Mouse (Mus musculus) intestine, postnatal 0 days (tissue): ENCODE data around the gene Hikeshi. TPM values are rescaled to one million over a fixed set of nuclear protein-coding genes. Genes with fewer than 3 reads are reported as not detected.

Experiments used
- ATAC-seq: fragments of 200-750 bp; cut with Nextera tagmentation; 2 replicates; pipeline ENCODE4 v1.8.0; 2017; ENCODE audit warnings: mild to moderate bottlenecking, moderate TSS enrichment, moderate library complexity
- H3K27ac ChIP-seq: fragments of 300-500 bp; sonication (generic); 2 replicates; pipeline ENCODE4 v1.5.1; 2014; ENCODE audit warnings: mild to moderate bottlenecking, low read depth, low read length, moderate library complexity
- H3K27me3 ChIP-seq: fragments of 300-500 bp; sonication (generic); replicated peaks from 2 replicates; pipeline ENCODE4 v1.6.1; 2014; ENCODE audit warnings: low read length, mixed read lengths; ENCODE audit not compliant: control insufficient read depth, insufficient read depth
- H3K36me3 ChIP-seq: fragments of 300-500 bp; sonication (generic); 2 replicates; pipeline ENCODE4 v1.6.1; 2014; ENCODE audit warnings: mild to moderate bottlenecking, moderate library complexity; ENCODE audit not compliant: control insufficient read depth, insufficient read depth
- H3K4me1 ChIP-seq: fragments of 300-500 bp; sonication (generic); replicated peaks from 2 replicates; pipeline ENCODE4 v1.6.1; 2014; ENCODE audit warnings: antibody characterized with exemption, low read length, mixed read lengths; ENCODE audit not compliant: control insufficient read depth, insufficient read depth
- H3K4me2 ChIP-seq: fragments of 300-500 bp; sonication (generic); replicated peaks from 2 replicates; pipeline ENCODE4 v1.6.1; 2014; ENCODE audit warnings: low read depth, mild to moderate bottlenecking, moderate library complexity
- H3K4me3 ChIP-seq: fragments of 300-500 bp; sonication (generic); 2 replicates; pipeline ENCODE4 v1.5.1; 2014; ENCODE audit warnings: low read depth, low read length
- H3K9ac ChIP-seq: fragments of 300-500 bp; sonication (generic); 2 replicates; pipeline ENCODE4 v1.6.1; 2014; ENCODE audit warnings: mild to moderate bottlenecking, low read depth, low read length
- H3K9me3 ChIP-seq: fragments of 300-500 bp; sonication (generic); 2 replicates; pipeline ENCODE4 v1.6.1; 2016; ENCODE audit warnings: mixed run types; ENCODE audit not compliant: control insufficient read depth
- CTCF ChIP-seq: sonication (generic); IDR thresholded peaks from 2 replicates; pipeline ENCODE4 v1.5.1; 2016; ENCODE audit warnings: low read depth, mild to moderate bottlenecking, control low read depth, antibody characterized with exemption, moderate library complexity
- WGBS: fragments of 180-500 bp; shearing (Covaris S2); extraction: QIAGEN DNeasy Blood & Tissue Kit; methylation state at CpG from one replicate; pipeline ENCODE4 v1.1.7; 2014; 5-methylcytosine and 5-hydroxymethylcytosine counted together
- polyA plus RNA-seq: library from polyadenylated mRNA; unstranded; fragments of >200 nt; fragmentation: Nextera tagmentation; extraction: Ambion mirVana; gene quantifications from 2 replicates; pipeline ENCODE4 v1.2.1, GENCODE M21; 2015

Hikeshi gene
- polyA plus RNA-seq, 1 experiment from 2014 or later: 63.9 TPM

DNA sequence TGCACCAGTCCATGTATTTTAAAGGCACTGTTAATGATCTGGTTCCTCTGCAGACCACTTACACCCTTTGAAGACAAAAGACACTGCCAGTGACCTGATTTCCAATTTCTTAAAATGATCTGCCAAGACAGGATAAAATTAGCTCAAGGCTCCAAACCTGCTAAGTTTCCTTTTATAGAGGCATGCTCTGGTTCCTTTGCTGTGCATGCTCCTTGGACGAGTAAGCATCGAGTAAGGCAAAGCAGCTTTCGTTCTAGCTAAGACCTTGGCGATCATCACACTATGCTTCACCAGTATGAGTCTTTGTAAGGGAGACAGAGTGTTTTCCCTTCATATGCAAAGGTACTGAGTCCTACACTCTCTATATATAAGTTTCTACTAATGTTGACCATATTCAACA is 23.2 kb downstream of the Hikeshi start:
- Histone ChIP-seq H3K9ac (no peak overlapping the region), H3K4me3 (no peak overlapping the region), H3K27me3 (no peaks in the 10 kb centered on the region), H3K36me3 (peaks cover 8% of the 10 kb centered on the region), H3K27ac (no peak overlapping the region), H3K4me1 (no peaks in the 10 kb centered on the region), H3K9me3 (no peaks in the 10 kb centered on the region), H3K4me2 (no peak overlapping the region)
- ATAC-seq: no peak
- TF ChIP-seq CTCF: no peak
- 84% methylated on average over 4 of the region's 4 CpGs for WGBS

GRCm38 (mm10) chr7:89916711-89917110 is 24.3 kb downstream of the Hikeshi start:
- TF ChIP-seq CTCF: no peak
- no peak for ATAC-seq
- no peak overlapping the region for H3K27ac ChIP-seq

GRCm38 (mm10) chr7:89913432-89914158 is 27.4 kb downstream of the Hikeshi start:
- no peaks in the 10 kb centered on the region for H3K27me3 ChIP-seq
- no peak for TF ChIP-seq CTCF
- H3K4me1 ChIP-seq: no peaks in the 10 kb centered on the region
- no peak overlapping the region for H3K9ac ChIP-seq
- H3K9me3 ChIP-seq: no peaks in the 10 kb centered on the region
- no peak for ATAC-seq
- 77% methylated on average over 3 of the region's 3 CpGs for WGBS
- no peak overlapping the region for H3K4me3 ChIP-seq
- no peak overlapping the region for H3K27ac ChIP-seq
- peaks cover 6% of the 10 kb centered on the region; the same call in 1 of the 2 replicates for H3K36me3 ChIP-seq
- no peak overlapping the region for H3K4me2 ChIP-seq

More at GRCm38 (mm10) chr7:89916711-89917110, 24.3 kb downstream of the Hikeshi start:
- Histone ChIP-seq H3K9me3 (no peaks in the 10 kb centered on the region), H3K4me1 (no peaks in the 10 kb centered on the region), H3K4me2 (no peak overlapping the region), H3K4me3 (no peak overlapping the region), H3K36me3 (peaks cover 8% of the 10 kb centered on the region), H3K27me3 (no peaks in the 10 kb centered on the region), H3K9ac (no peak overlapping the region)
- WGBS: 85% methylated on average over 5 of the region's 5 CpGs

GRCm38 (mm10) chr7:89912356-89912755 is 28.6 kb downstream of the Hikeshi start:
- no peaks in the 10 kb centered on the region for H3K4me1 ChIP-seq
- H3K36me3 ChIP-seq: no peaks in the 10 kb centered on the region
- no peak for ATAC-seq
- no peaks in the 10 kb centered on the region for H3K27me3 ChIP-seq
- H3K4me3 ChIP-seq: no peak overlapping the region
- H3K27ac ChIP-seq: no peak overlapping the region
- no peaks in the 10 kb centered on the region for H3K9me3 ChIP-seq
- H3K4me2 ChIP-seq: no peak overlapping the region
- TF ChIP-seq CTCF: no peak
- no peak overlapping the region for H3K9ac ChIP-seq
- 85% methylated on average over 3 of the region's 3 CpGs for WGBS

- no peak overlapping the region for H3K4me2 ChIP-seq
- 79% methylated on average over 4 of the region's 4 CpGs for WGBS
- H3K4me1 ChIP-seq: no peaks in the 10 kb centered on the region
- no peak overlapping the region for H3K9ac ChIP-seq
- H3K36me3 ChIP-seq: no peaks in the 10 kb centered on the region
- H3K4me3 ChIP-seq: no peak overlapping the region
- H3K27me3 ChIP-seq: no peaks in the 10 kb centered on the region
- H3K9me3 ChIP-seq: no peaks in the 10 kb centered on the region
- ATAC-seq: no peak
- TF ChIP-seq CTCF: no peak
- no peak overlapping the region for H3K27ac ChIP-seq
Observed at GRCm38 (mm10) chr7:89909711-89910110, 31.3 kb downstream of the Hikeshi start.

DNA sequence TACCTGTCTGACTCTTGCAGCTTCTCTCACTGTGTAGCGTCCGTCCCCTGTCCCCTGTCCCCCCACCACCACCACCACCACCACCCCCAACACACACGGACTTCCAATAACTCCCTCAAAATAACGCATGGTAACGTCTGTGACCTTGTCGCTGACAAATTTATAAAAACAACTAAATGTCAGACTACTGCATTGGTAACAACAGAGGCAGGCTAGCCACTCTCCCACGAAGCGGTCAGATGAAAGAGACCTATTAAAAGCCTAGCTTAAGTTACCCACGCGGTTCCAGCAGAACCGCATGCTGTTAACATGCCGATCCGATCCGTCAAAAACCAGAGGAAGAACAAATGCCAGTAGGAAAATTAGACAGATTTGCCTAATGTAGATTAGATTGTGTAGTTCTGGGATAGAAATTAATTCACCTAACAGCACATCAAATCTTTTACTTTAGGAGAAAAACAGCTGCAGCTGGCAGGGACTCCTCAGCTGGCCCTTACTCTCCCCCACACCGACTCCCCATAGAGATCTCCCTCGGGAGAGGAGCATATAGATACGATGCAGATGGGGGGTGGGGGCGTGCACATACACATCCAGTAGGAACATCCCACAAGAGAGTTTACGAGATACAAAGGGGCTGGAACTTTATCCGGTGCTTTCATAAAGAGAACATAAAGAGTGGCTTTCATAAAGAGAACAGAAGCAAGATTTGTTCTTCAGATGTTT is 31.9 kb downstream of the Hikeshi start:
- no peaks in the 10 kb centered on the region for H3K27me3 ChIP-seq
- no peak overlapping the region for H3K4me3 ChIP-seq
- no peaks in the 10 kb centered on the region for H3K9me3 ChIP-seq
- no peak overlapping the region for H3K4me2 ChIP-seq
- no peaks in the 10 kb centered on the region for H3K36me3 ChIP-seq
- 78% methylated on average over 20 of the region's 20 CpGs for WGBS
- ATAC-seq: no peak
- H3K4me1 ChIP-seq: no peaks in the 10 kb centered on the region
- no peak overlapping the region for H3K9ac ChIP-seq
- no peak overlapping the region for H3K27ac ChIP-seq
- TF ChIP-seq CTCF: no peak
